In the genomic region with DNA sequence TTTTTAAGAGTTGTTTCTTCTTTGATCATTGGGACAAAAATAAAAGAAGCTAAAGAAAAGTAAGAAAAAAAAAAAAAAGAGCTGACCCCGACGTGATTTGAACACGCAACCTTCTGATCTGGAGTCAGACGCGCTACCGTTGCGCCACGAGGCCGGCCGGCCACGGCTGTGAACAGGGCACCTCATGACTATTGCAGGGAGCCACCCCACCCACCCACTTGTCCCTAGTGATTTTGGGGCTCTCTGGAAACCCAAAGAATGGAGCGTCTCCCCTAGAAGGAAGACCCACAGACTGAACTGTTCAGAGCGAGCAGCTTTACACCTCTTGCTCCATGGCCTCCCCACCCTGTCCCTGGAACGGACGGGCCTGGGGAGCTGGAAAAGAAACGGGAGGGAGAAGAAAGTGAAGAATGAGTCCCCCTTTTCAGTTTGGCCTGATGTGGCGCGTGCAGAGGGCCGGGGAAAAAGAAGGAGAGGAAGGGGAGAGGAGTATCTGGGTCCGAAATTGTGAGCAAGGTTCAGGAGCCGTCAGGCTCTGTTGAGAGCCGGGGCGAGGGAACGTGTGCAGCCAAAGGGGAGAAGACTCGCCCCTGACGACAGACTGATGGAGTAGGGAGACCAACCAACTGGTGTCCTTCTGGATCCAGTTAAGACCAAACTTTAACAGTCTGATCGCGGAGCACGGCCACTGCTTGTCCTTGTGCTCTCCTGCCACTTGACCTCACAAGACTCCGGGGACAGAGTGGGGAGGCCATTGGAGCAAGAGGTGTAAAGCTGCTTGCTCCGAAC, we compare ENCODE assay signal across 8 mouse cellular contexts. TPM values are rescaled to one million over a fixed set of nuclear protein-coding genes. Genes with fewer than 3 reads are reported as not detected.
DNase-seq lines count a peak whose midpoint lies in the region; ATAC-seq and TF ChIP-seq lines count a peak whose summit lies in the region.

No protein-coding gene starts in this region.

- peak; percentile 80 for DNase-seq in ES-CJ7 (ENCODE audit: low read depth, low spot score)
- peak; percentile 55 for DNase-seq in c-Kit-positive CD71-negative TER-119-negative erythroid progenitor cells, embryonic 14.5 days (ENCODE audit: low read depth)
- peak; percentile 94 for DNase-seq in hindbrain, embryonic 11.5 days (ENCODE audit: low spot score)
- peak; percentile 74 to 76 for DNase-seq in left cerebral cortex, adult 2 months (ENCODE audit: extremely low spot score in 1 of 2, low spot score in 2 of 2)
- DNase-seq in right cerebral cortex, postnatal 4 days: peak; percentile 97
- peak; percentile 79 for DNase-seq in yolk sac, embryonic 10.5 days (ENCODE audit: low spot score)

- no peaks in the 10 kb centered on the region for H3K9me3 ChIP-seq in forebrain, embryonic 12.5 days
- H3K9me3 ChIP-seq in hindbrain, embryonic 11.5 days (ENCODE audit: control insufficient read depth, low read length): no peaks in the 10 kb centered on the region
- H3K9me3 ChIP-seq in megakaryocyte, embryonic 14.5 days: no peaks in the 10 kb centered on the region

- under 1% methylated on average over 31 of the region's 31 CpGs for WGBS in forebrain, embryonic 12.5 days
- WGBS in hindbrain, embryonic 11.5 days: under 1% methylated on average over 31 of the region's 31 CpGs

- H3K4me3 ChIP-seq in forebrain, embryonic 12.5 days (replicated peaks): peak overlapping the region; percentile 67
- peak overlapping the region; percentile 75 for H3K4me3 ChIP-seq in hindbrain, embryonic 11.5 days (ENCODE audit: low read depth, low read length)
- H3K4me3 ChIP-seq in left cerebral cortex, adult 2 months: peak overlapping the region; percentile 56
- H3K4me3 ChIP-seq in megakaryocyte, embryonic 14.5 days (replicated peaks): peak overlapping the region; percentile 93

- peak overlapping the region; percentile 59 for H3K4me2 ChIP-seq in forebrain, embryonic 12.5 days
- peak overlapping the region; percentile 68 for H3K4me2 ChIP-seq in hindbrain, embryonic 11.5 days (replicated peaks; ENCODE audit: low read depth, low read length)

- intact Hi-C loops in left cerebral cortex, adult 2 months (cut with DNase I): loop anchor here (1.0 to 5.0 kb wide), 3 partner anchors 55 to 174 kb away; partner anchors contain the start of genes Aloxe3 and Gucy2e

- peaks cover 39% of the 10 kb centered on the region for H3K4me1 ChIP-seq in forebrain, embryonic 12.5 days
- peaks cover 2% of the 10 kb centered on the region; the same call in 1 of the 2 replicates for H3K4me1 ChIP-seq in hindbrain, embryonic 11.5 days (replicated peaks; ENCODE audit: control insufficient read depth, insufficient read depth, low read length)
- H3K4me1 ChIP-seq in megakaryocyte, embryonic 14.5 days: peaks cover 51% of the 10 kb centered on the region

- no peak for TF ChIP-seq CTCF in left cerebral cortex, adult 2 months (IDR thresholded peaks at IDR 0.05)

- peak overlapping the region; percentile 70 for H3K9ac ChIP-seq in forebrain, embryonic 12.5 days
- H3K9ac ChIP-seq in hindbrain, embryonic 11.5 days (ENCODE audit: low read depth, low read length): peak overlapping the region; percentile 55

- peak; percentile 34; the same call in 1 of the 2 replicates for ATAC-seq in forebrain, embryonic 12.5 days (ENCODE audit: low FRiP score)
- 0 out of 2 replicates have a peak, but pooled peaks have one; percentile 38 for ATAC-seq in hindbrain, embryonic 11.5 days (ENCODE audit: low FRiP score)

- H3K27me3 ChIP-seq in forebrain, embryonic 12.5 days: peaks cover 3% of the 10 kb centered on the region; the same call in 1 of the 2 replicates
- no peaks in the 10 kb centered on the region for H3K27me3 ChIP-seq in hindbrain, embryonic 11.5 days (ENCODE audit: control insufficient read depth, insufficient read depth, low read length)
- H3K27me3 ChIP-seq in megakaryocyte, embryonic 14.5 days (replicated peaks): no peaks in the 10 kb centered on the region

- peak overlapping the region; percentile 82 for H3K27ac ChIP-seq in forebrain, embryonic 12.5 days
- H3K27ac ChIP-seq in hindbrain, embryonic 11.5 days (ENCODE audit: low read depth, low read length): no peak overlapping the region
- peak overlapping the region; percentile 90 for H3K27ac ChIP-seq in left cerebral cortex, adult 2 months

- H3K36me3 ChIP-seq in forebrain, embryonic 12.5 days (replicated peaks): no peaks in the 10 kb centered on the region
- H3K36me3 ChIP-seq in hindbrain, embryonic 11.5 days (ENCODE audit: control insufficient read depth, insufficient read depth, low read length): no peaks in the 10 kb centered on the region
- no peaks in the 10 kb centered on the region for H3K36me3 ChIP-seq in megakaryocyte, embryonic 14.5 days (replicated peaks; ENCODE audit: low read length)

RNA-seq across cellular contexts. Expression of gene Borcs6, which starts 4.1 kb away (rescaled TPM):
- polyA plus RNA-seq in forebrain, embryonic 12.5 days (2016; fragmentation: Nextera tagmentation; extraction: Ambion mirVana): 7.4 and 11.1 TPM in 2 replicates
- polyA plus RNA-seq in hindbrain, embryonic 11.5 days (2014; fragmentation: Nextera tagmentation; extraction: Ambion mirVana): 9.8 and 11.6 TPM in 2 replicates
- total RNA-seq in left cerebral cortex, adult 2 months (2021): 10 to 100 TPM; 31.1 to 33.8 TPM
- polyA plus RNA-seq in megakaryocyte, embryonic 14.5 days (2012; ENCODE audit: insufficient read depth, low replicate concordance): 60.9 and 88.1 TPM in 2 replicates

RNA-seq across cellular contexts. Expression of gene Tmem107, which starts 7.0 kb away (rescaled TPM):
- 53.4 and 56.9 TPM in 2 replicates for polyA plus RNA-seq in forebrain, embryonic 12.5 days (2016; fragmentation: Nextera tagmentation; extraction: Ambion mirVana)
- 52.4 and 54.6 TPM in 2 replicates for polyA plus RNA-seq in hindbrain, embryonic 11.5 days (2014; fragmentation: Nextera tagmentation; extraction: Ambion mirVana)
- 10 to 100 TPM; 23.3 to 28.0 TPM for total RNA-seq in left cerebral cortex, adult 2 months (2021)
- polyA plus RNA-seq in megakaryocyte, embryonic 14.5 days (2012; ENCODE audit: insufficient read depth, low replicate concordance): 40.2 and 62.0 TPM in 2 replicates

RNA-seq across cellular contexts. Expression of gene Aurkb, which starts 18.2 kb away (rescaled TPM):
- polyA plus RNA-seq in forebrain, embryonic 12.5 days (2016; fragmentation: Nextera tagmentation; extraction: Ambion mirVana): 163 and 169 TPM in 2 replicates
- polyA plus RNA-seq in hindbrain, embryonic 11.5 days (2014; fragmentation: Nextera tagmentation; extraction: Ambion mirVana): 131 and 141 TPM in 2 replicates
- under 1 TPM; 0.25 to 0.30 TPM for total RNA-seq in left cerebral cortex, adult 2 months (2021)
- polyA plus RNA-seq in megakaryocyte, embryonic 14.5 days (2012; ENCODE audit: insufficient read depth, low replicate concordance): 41.3 and 65.2 TPM in 2 replicates

RNA-seq across cellular contexts. Expression of gene Vamp2, which starts 24.7 kb away (rescaled TPM):
- 103 and 121 TPM in 2 replicates for polyA plus RNA-seq in forebrain, embryonic 12.5 days (2016; fragmentation: Nextera tagmentation; extraction: Ambion mirVana)
- polyA plus RNA-seq in hindbrain, embryonic 11.5 days (2014; fragmentation: Nextera tagmentation; extraction: Ambion mirVana): 85.1 and 98.1 TPM in 2 replicates
- total RNA-seq in left cerebral cortex, adult 2 months (2021): 1,000 to 10,000 TPM; 1,115 to 1,119 TPM
- polyA plus RNA-seq in megakaryocyte, embryonic 14.5 days (2012; ENCODE audit: insufficient read depth, low replicate concordance): 61.5 and 159 TPM in 2 replicates

RNA-seq across cellular contexts. Expression of gene Per1, which starts 31.4 kb away (rescaled TPM):
- 7.8 and 12.3 TPM in 2 replicates for polyA plus RNA-seq in forebrain, embryonic 12.5 days (2016; fragmentation: Nextera tagmentation; extraction: Ambion mirVana)
- 5.6 and 7.4 TPM in 2 replicates for polyA plus RNA-seq in hindbrain, embryonic 11.5 days (2014; fragmentation: Nextera tagmentation; extraction: Ambion mirVana)
- total RNA-seq in left cerebral cortex, adult 2 months (2021): 100 to 1,000 TPM; 114 to 185 TPM
- 42.3 and 83.5 TPM in 2 replicates for polyA plus RNA-seq in megakaryocyte, embryonic 14.5 days (2012; ENCODE audit: insufficient read depth, low replicate concordance)
